8 mouse cellular contexts compared by ENCODE assay signal in genomic region chrX:17571271-17571620, GRCm38 (mm10). TPM values are rescaled to one million over a fixed set of nuclear protein-coding genes. Genes with fewer than 3 reads are reported as not detected.
A peak's percentile ranks its signal among the peaks of the same experiment; 100 is the strongest.
DNase-seq lines count a peak whose midpoint lies in the region; ATAC-seq and TF ChIP-seq lines count a peak whose summit lies in the region.

No protein-coding gene starts in this region.

- H3K27me3 ChIP-seq in heart, embryonic 11.5 days (ENCODE audit: control insufficient read depth, insufficient read depth, low read length): no peaks in the 10 kb centered on the region
- H3K27me3 ChIP-seq in G1E (ENCODE audit: insufficient read depth, low read length): no peaks in the 10 kb centered on the region
- H3K27me3 ChIP-seq in heart, embryonic 15.5 days: no peaks in the 10 kb centered on the region

- H3K4me1 ChIP-seq in heart, embryonic 11.5 days (ENCODE audit: control insufficient read depth, insufficient read depth, low read length): no peaks in the 10 kb centered on the region
- no peaks in the 10 kb centered on the region for H3K4me1 ChIP-seq in G1E (ENCODE audit: insufficient read depth, low read depth, low read length)
- H3K4me1 ChIP-seq in heart, embryonic 15.5 days (replicated peaks): no peaks in the 10 kb centered on the region

- DNase-seq in heart, adult 11 months: no peak
- DNase-seq in G1E (ENCODE audit: low spot score): no peak
- DNase-seq in frontal cortex, postnatal 14 days (ENCODE audit: low spot score in 2 of 2): no peak
- DNase-seq in thymus, postnatal 25 days: no peak

- peaks cover 12% of the 10 kb centered on the region; the same call in 1 of the 2 replicates for H3K79me2 ChIP-seq in macrophage (ENCODE audit: inconsistent target)

- no peaks in the 10 kb centered on the region for H3K9me3 ChIP-seq in heart, embryonic 11.5 days (replicated peaks; ENCODE audit: control insufficient read depth, low read length)
- no peaks in the 10 kb centered on the region for H3K9me3 ChIP-seq in G1E (replicated peaks)
- H3K9me3 ChIP-seq in heart, embryonic 15.5 days (replicated peaks): no peaks in the 10 kb centered on the region

- no peaks in the 10 kb centered on the region for H3K36me3 ChIP-seq in heart, embryonic 11.5 days (ENCODE audit: control insufficient read depth, insufficient read depth, low read length)
- H3K36me3 ChIP-seq in G1E (replicated peaks) (peaks cover 7% of the 10 kb centered on the region), macrophage (ENCODE audit: inconsistent target) (no peaks in the 10 kb centered on the region)
- no peaks in the 10 kb centered on the region for H3K36me3 ChIP-seq in heart, embryonic 15.5 days

- H3K4me3 ChIP-seq in heart, embryonic 11.5 days (ENCODE audit: low read depth, low read length): peak overlapping the region; percentile 54
- H3K4me3 ChIP-seq in G1E (ENCODE audit: low read depth, low read length) (peak overlapping the region; percentile 73), macrophage (ENCODE audit: inconsistent target) (peak overlapping the region; percentile 67)
- peak overlapping the region; percentile 62 for H3K4me3 ChIP-seq in heart, embryonic 15.5 days

- peak overlapping the region; percentile 57 for H3K4me2 ChIP-seq in heart, embryonic 11.5 days
- peak overlapping the region; percentile 57 for H3K4me2 ChIP-seq in heart, embryonic 15.5 days

- no peak for ATAC-seq in heart, embryonic 11.5 days (replicated peaks; ENCODE audit: insufficient number of reproducible peaks, low FRiP score, low TSS enrichment)
- ATAC-seq in G1E (ENCODE audit: extremely low read depth, insufficient number of reproducible peaks, low FRiP score, poor library complexity, severe bottlenecking): no peak
- ATAC-seq in heart, embryonic 15.5 days (replicated peaks; ENCODE audit: insufficient number of reproducible peaks, insufficient read depth, low FRiP score, low read depth): no peak
- no peak for ATAC-seq in inflammation-experienced regulatory T-cells, adult 6 months

- TF ChIP-seq CTCF in G1E (IDR thresholded peaks at IDR 0.05; ENCODE audit: low read depth, low read length): no peak

- H3K9ac ChIP-seq in heart, embryonic 11.5 days (ENCODE audit: low read depth, low read length): peak overlapping the region; percentile 77
- H3K9ac ChIP-seq in heart, embryonic 15.5 days: peak overlapping the region; percentile 64; the same call in 1 of the 2 replicates

- peak overlapping the region; percentile 82 for H3K27ac ChIP-seq in heart, embryonic 11.5 days (ENCODE audit: low read depth, low read length)
- peak overlapping the region; percentile 88 for H3K27ac ChIP-seq in heart, embryonic 15.5 days
- H3K27ac ChIP-seq in macrophage: peak overlapping the region; percentile 83

- 35% methylated on average over 10 of the region's 10 CpGs for WGBS in heart, embryonic 11.5 days (ENCODE audit: insufficient replicate concordance)
- WGBS in heart, embryonic 15.5 days: 30% methylated on average over 10 of the region's 10 CpGs
- WGBS in macrophage (ENCODE audit: missing documents): 46% methylated on average over 10 of the region's 10 CpGs

RNA-seq across cellular contexts. Expression of gene Fundc1, which starts 0.9 kb away (rescaled TPM):
- polyA plus RNA-seq in heart, embryonic 11.5 days (2014; fragmentation: Nextera tagmentation; extraction: Ambion mirVana): 38.1 and 42.1 TPM in 2 replicates
- total RNA-seq in G1E (2014; fragmentation: Nextera tagmentation): 28.7 and 35.7 TPM in 2 replicates
- total RNA-seq in G1E (2017): 28.2 and 30.8 TPM in 2 replicates
- 5.1 and 7.9 TPM in 2 replicates for polyA plus RNA-seq in G1E (2012)
- polyA plus RNA-seq in heart, embryonic 15.5 days (2015; fragmentation: Nextera tagmentation; extraction: Ambion mirVana): 37.8 and 40.7 TPM in 2 replicates
- 10 to 100 TPM in 13 of 26 experiments, 1 to 10 TPM in 13; 2.4 to 22.2 (median 9.8) TPM for total RNA-seq in macrophage (2018; cell fraction: chromatin; rRNA removed)
- total RNA-seq in macrophage (2018; cell fraction: cytosol; rRNA removed): 10 to 100 TPM; 22.7 to 43.9 (median 35.1) TPM
- 10 to 100 TPM in 21 of 26 experiments, 1 to 10 TPM in 5; 8.0 to 33.4 (median 14.3) TPM for total RNA-seq in macrophage (2018; cell fraction: nucleus; rRNA removed)
- 34.3 to 50.5 TPM (median 43.6 TPM) in 3 replicates for polyA plus RNA-seq in macrophage (2018)
- 10 to 100 TPM; 76.1 to 79.6 (median 79.1) TPM for polyA plus RNA-seq in inflammation-experienced regulatory T-cells, adult 6 months (2017; shearing (Covaris generic))
